Mouse (Mus musculus): Measurements from ENCODE around the gene Itgb3. TPM values are rescaled to one million over a fixed set of nuclear protein-coding genes. Genes with fewer than 3 reads are reported as not detected.

Gene Itgb3
- polyA plus RNA-seq, 1 experiment from 2014 or later = 8.9 TPM

DNA sequence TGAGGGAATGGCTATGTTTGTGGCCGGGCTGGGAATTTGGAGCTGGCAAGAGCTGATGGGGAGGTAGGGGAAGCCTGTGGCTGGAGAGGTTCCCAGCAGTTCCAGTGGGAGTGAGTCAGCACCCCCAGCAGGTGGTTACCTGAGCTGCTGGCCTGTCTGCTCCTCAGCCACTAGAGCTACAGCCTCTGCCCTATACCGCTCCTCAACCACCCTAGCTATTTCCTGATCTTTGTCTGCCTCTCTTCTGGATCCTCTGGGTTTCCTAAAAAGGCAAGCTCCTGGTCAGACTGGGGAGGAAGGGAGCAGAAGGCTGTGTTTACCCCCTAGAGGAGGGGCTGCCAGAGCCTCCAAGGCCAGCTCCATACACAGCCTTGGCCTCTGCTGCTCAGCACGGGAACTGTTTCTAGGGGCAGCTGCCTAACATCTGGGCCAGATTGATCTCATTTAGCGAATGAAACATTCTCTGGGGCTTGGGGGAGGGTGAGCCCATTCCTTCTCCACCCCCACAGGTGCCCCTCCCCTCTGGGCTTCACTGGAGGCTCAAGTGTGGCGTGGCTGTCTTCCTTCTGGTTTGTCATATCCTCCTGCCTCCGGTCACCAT lies 17.1 kb downstream of the Itgb3 start:
- WGBS = 25% methylated on average over 6 of the region's 6 CpGs
- H3K4me3 ChIP-seq (replicated peaks; ENCODE audit: low read length) = no peak overlapping the region; the same call in 1 of the 2 replicates
- no peaks in the 10 kb centered on the region for H3K36me3 ChIP-seq (ENCODE audit: control insufficient read depth, insufficient read depth, low read length)
- peak overlapping the region; percentile 95 for H3K27ac ChIP-seq (ENCODE audit: low read length)
- H3K9ac ChIP-seq (ENCODE audit: low read length) = peak overlapping the region; percentile 46; the same call in 1 of the 2 replicates
- H3K27me3 ChIP-seq (ENCODE audit: control insufficient read depth, insufficient read depth, low read length) = no peaks in the 10 kb centered on the region
- peak; percentile 82 for ATAC-seq (ENCODE audit: insufficient read depth, low FRiP score)
- no peaks in the 10 kb centered on the region for H3K9me3 ChIP-seq (replicated peaks; ENCODE audit: control insufficient read depth, low read length)
- H3K4me2 ChIP-seq (ENCODE audit: low read depth, low read length) = peak overlapping the region; percentile 29; the same call in 1 of the 2 replicates
- peaks cover 32% of the 10 kb centered on the region for H3K4me1 ChIP-seq (ENCODE audit: control insufficient read depth, insufficient read depth, low read length)

DNA sequence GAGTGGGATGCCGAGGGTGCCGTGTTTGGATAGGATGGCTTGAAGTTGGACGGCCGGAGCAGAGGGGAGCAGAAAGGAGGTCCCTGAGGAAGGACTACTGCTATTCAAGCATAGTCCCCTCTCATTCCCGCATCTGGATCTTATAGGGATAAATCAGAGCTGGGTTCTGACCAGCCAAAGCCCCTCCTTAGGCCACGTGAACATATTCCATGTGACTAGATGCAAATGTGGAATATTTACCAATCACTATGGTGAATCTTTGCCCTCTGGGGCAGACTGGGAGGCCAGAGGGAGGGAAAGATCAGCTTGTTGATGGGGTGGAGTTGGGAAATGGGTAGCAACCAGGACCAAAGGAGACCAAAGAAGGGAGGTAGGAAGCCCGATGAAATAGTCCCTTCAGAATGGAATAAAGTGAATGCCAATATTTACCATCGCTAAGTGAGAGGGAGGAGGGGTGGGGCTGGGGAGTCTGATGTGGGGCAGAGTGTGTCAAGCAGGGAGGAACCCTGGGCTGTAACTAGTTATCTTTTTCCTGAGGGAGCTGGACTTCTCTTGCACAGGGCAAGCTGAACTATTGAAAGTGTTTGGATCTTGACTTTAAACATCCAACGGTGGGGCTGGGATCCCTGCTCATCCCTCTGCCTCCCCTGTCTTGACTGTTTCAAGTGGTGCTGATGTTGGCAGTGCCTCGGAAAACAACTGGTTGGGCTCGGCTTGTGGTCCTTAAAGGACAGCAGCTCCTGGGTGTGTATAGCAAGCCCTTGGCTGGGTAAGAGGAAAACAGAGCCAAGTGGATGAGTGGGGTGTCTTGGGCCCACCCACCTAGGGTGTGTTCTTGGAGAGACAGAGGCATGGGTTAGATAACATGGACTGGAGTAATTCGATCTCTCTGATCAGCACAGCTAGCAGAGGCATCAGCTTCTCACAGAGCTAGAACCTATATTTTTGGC lies 17.9 kb downstream of the Itgb3 start:
- Histone ChIP-seq H3K27me3 (ENCODE audit: control insufficient read depth, insufficient read depth, low read length) (no peaks in the 10 kb centered on the region), H3K36me3 (ENCODE audit: control insufficient read depth, insufficient read depth, low read length) (no peaks in the 10 kb centered on the region), H3K9me3 (replicated peaks; ENCODE audit: control insufficient read depth, low read length) (no peaks in the 10 kb centered on the region), H3K9ac (ENCODE audit: low read length) (no peak overlapping the region), H3K4me1 (ENCODE audit: control insufficient read depth, insufficient read depth, low read length) (peaks cover 32% of the 10 kb centered on the region), H3K4me3 (replicated peaks; ENCODE audit: low read length) (no peak overlapping the region; the same call in 1 of the 2 replicates), H3K27ac (ENCODE audit: low read length) (peak overlapping the region; percentile 95), H3K4me2 (ENCODE audit: low read depth, low read length) (peak overlapping the region; percentile 29; the same call in 1 of the 2 replicates)
- WGBS = 21% methylated on average over 12 of the region's 12 CpGs
- ATAC-seq (ENCODE audit: insufficient read depth, low FRiP score) = peak; percentile 76

DNA sequence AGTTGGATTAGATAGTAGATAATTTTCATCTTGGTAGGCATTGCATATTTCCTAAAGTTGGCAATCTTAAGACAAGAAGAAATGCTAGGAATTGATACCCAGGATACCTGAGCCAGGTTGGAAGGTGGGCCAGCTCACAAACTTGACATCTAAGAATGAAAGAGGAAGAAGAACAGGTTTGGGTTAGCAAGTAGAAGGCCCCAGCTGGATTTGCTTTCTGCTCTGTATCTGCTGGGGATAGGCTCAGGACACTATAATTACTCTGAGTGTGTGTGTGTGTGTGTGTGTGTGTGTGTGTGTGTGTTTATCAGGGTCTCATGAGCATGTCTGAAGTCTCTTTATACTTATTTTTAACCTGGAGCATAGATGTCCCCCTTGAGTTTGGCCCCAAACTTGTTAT lies 18.8 kb downstream of the Itgb3 start:
- Histone ChIP-seq H3K27ac (ENCODE audit: low read length) (peak overlapping the region; percentile 95; the same call in 1 of the 2 replicates), H3K4me2 (ENCODE audit: low read depth, low read length) (no peak overlapping the region), H3K27me3 (ENCODE audit: control insufficient read depth, insufficient read depth, low read length) (no peaks in the 10 kb centered on the region), H3K4me1 (ENCODE audit: control insufficient read depth, insufficient read depth, low read length) (peaks cover 32% of the 10 kb centered on the region), H3K9me3 (replicated peaks; ENCODE audit: control insufficient read depth, low read length) (no peaks in the 10 kb centered on the region), H3K36me3 (ENCODE audit: control insufficient read depth, insufficient read depth, low read length) (no peaks in the 10 kb centered on the region), H3K9ac (ENCODE audit: low read length) (no peak overlapping the region), H3K4me3 (replicated peaks; ENCODE audit: low read length) (no peak overlapping the region)
- ATAC-seq (ENCODE audit: insufficient read depth, low FRiP score) = no peak

DNA sequence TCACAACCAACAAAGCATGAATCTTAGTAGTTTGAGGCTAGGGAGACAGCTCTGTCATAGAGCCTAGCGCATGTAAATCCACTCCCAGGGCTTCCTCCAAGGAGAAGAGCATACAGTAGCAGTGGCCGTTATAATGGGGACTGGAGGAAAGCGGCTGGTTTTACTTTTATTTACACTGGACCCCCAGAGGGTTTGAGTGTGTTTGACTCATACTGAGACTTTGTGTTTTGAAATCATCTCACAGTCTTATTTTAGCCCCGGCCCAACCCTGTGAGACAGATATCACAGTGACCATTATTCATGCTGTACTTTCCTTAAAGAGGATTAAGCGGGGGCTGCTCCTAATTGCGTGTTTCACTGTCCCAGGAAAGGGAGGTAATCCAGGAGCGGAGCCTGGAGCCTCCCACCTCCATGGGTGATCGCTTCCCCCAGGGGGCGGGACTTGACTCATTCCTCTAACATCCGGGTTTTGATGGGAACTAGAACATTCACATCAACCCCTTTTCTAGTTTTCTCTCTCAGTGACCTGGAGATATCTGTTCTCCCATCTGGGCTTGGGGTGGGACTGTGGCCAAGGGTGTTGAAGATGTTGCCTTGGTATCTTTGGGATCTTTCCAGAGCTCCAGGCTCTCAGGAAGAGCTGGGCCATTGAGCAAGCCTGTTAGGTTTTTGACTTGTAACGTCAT lies 20.0 kb downstream of the Itgb3 start:
- no peaks in the 10 kb centered on the region for H3K9me3 ChIP-seq (replicated peaks; ENCODE audit: control insufficient read depth, low read length)
- no peak for ATAC-seq (ENCODE audit: insufficient read depth, low FRiP score)
- no peak overlapping the region for H3K9ac ChIP-seq (ENCODE audit: low read length)
- 49% methylated on average over 11 of the region's 11 CpGs for WGBS
- H3K4me1 ChIP-seq (ENCODE audit: control insufficient read depth, insufficient read depth, low read length) = peaks cover 27% of the 10 kb centered on the region
- H3K27ac ChIP-seq (ENCODE audit: low read length) = peak overlapping the region; percentile 36; the same call in 1 of the 2 replicates
- no peaks in the 10 kb centered on the region for H3K27me3 ChIP-seq (ENCODE audit: control insufficient read depth, insufficient read depth, low read length)
- no peak overlapping the region for H3K4me2 ChIP-seq (ENCODE audit: low read depth, low read length)
- H3K4me3 ChIP-seq (replicated peaks; ENCODE audit: low read length) = no peak overlapping the region
- no peaks in the 10 kb centered on the region for H3K36me3 ChIP-seq (ENCODE audit: control insufficient read depth, insufficient read depth, low read length)

DNA sequence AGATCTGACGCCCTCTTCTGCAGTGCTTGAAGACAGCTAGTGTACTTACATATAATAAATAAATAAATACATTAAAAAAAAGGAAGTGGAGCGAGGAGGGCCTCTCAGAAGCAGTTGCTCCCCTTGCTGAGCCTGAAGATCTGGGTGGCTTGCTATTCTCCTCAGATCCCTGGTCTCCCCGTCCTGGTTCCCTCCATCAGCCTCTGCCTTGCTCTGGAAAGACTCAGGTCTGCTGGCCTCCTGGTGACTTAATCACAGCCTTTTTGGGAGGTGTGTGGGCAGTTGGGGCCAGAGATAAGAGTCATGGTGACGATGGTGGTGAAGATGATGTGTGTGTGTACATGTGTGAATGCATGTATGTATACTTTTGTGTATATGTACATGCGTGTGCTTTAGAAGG lies 20.8 kb downstream of the Itgb3 start:
- no peaks in the 10 kb centered on the region for H3K27me3 ChIP-seq (ENCODE audit: control insufficient read depth, insufficient read depth, low read length)
- no peak overlapping the region for H3K4me3 ChIP-seq (replicated peaks; ENCODE audit: low read length)
- peaks cover 25% of the 10 kb centered on the region for H3K4me1 ChIP-seq (ENCODE audit: control insufficient read depth, insufficient read depth, low read length)
- H3K36me3 ChIP-seq (ENCODE audit: control insufficient read depth, insufficient read depth, low read length) = no peaks in the 10 kb centered on the region
- ATAC-seq (ENCODE audit: insufficient read depth, low FRiP score) = no peak
- H3K9ac ChIP-seq (ENCODE audit: low read length) = no peak overlapping the region
- 84% methylated on average over 5 of the region's 5 CpGs for WGBS
- no peak overlapping the region for H3K27ac ChIP-seq (ENCODE audit: low read length)
- no peak overlapping the region for H3K4me2 ChIP-seq (ENCODE audit: low read depth, low read length)
- H3K9me3 ChIP-seq (replicated peaks; ENCODE audit: control insufficient read depth, low read length) = no peaks in the 10 kb centered on the region

DNA sequence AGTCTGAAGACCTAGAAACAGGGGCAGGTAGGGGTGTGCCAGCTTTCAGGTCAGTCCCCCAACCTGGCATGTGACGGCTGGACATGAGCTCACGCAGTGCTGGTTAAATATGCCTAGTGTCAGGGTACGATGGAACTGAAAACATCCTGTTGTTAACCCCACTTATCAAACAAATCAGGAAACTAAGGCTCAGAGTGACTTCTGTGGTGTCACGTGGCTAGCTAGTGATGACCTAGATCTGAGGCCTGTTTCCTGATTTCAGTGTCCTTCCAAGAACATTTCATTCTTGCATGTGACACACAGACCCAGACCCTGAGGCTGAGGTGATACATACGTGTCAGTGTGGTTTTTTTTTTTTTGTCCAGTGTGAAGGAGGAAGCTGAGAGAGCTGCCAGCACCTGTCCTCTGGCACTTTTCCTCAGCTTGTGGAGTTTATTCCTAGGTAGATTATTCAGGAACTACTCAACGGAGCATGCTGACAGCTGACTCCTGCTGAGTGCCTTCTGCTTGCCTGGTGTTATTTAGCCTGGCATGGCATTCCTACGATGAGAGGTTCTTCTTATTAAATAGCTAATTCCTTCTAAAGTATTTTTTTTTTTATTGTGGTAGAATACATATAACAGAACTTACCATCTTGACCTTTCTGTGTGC lies 22.5 kb downstream of the Itgb3 start:
- Histone ChIP-seq H3K9me3 (replicated peaks; ENCODE audit: control insufficient read depth, low read length) (no peaks in the 10 kb centered on the region), H3K9ac (ENCODE audit: low read length) (no peak overlapping the region), H3K27ac (ENCODE audit: low read length) (no peak overlapping the region), H3K27me3 (ENCODE audit: control insufficient read depth, insufficient read depth, low read length) (no peaks in the 10 kb centered on the region), H3K4me3 (replicated peaks; ENCODE audit: low read length) (no peak overlapping the region), H3K36me3 (ENCODE audit: control insufficient read depth, insufficient read depth, low read length) (no peaks in the 10 kb centered on the region), H3K4me2 (ENCODE audit: low read depth, low read length) (no peak overlapping the region), H3K4me1 (ENCODE audit: control insufficient read depth, insufficient read depth, low read length) (peaks cover 17% of the 10 kb centered on the region)
- WGBS = 70% methylated on average over 7 of the region's 7 CpGs
- no peak for ATAC-seq (ENCODE audit: insufficient read depth, low FRiP score)

DNA sequence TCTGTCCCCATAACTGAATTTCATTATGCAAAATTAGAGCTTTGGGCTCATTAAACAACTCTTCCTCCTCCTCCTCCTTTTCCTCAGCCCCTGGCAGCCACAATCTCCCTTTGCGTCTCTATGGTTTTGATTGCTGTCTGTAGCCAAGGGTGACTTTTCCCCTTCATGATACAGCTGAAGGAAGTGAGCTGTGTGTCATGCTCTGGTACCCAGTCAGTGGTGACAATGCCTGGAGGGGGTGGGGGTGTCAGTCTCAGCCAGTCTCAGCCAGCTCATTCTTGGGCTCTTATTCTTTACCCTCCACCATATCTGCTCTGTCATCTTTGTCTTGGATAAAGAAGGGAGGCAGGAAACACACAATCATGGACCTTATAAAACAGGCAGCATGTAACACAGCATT lies 23.5 kb downstream of the Itgb3 start:
- peaks cover 8% of the 10 kb centered on the region for H3K4me1 ChIP-seq (ENCODE audit: control insufficient read depth, insufficient read depth, low read length)
- no peak for ATAC-seq (ENCODE audit: insufficient read depth, low FRiP score)
- H3K4me3 ChIP-seq (replicated peaks; ENCODE audit: low read length) = no peak overlapping the region
- H3K9ac ChIP-seq (ENCODE audit: low read length) = no peak overlapping the region
- 70% methylated on average over 1 of the region's 1 CpGs for WGBS
- no peak overlapping the region for H3K4me2 ChIP-seq (ENCODE audit: low read depth, low read length)
- H3K27me3 ChIP-seq (ENCODE audit: control insufficient read depth, insufficient read depth, low read length) = no peaks in the 10 kb centered on the region
- H3K36me3 ChIP-seq (ENCODE audit: control insufficient read depth, insufficient read depth, low read length) = no peaks in the 10 kb centered on the region
- H3K27ac ChIP-seq (ENCODE audit: low read length) = no peak overlapping the region
- H3K9me3 ChIP-seq (replicated peaks; ENCODE audit: control insufficient read depth, low read length) = no peaks in the 10 kb centered on the region

DNA sequence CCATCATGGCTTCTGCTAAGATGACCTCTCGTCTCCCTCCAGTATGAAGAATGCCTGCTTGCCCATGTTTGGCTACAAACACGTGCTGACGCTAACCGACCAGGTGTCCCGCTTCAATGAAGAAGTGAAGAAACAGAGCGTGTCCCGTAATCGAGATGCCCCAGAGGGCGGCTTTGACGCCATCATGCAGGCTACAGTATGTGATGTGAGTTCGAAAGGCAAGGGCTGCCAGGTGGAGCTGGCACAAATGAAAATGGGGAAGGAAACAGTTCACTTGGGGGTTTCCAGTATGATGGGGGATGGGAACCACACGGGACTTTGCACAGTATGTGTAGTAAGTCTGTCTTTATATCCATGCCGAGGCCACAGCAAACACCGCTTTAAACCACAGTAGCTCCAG lies 29.2 kb downstream of the Itgb3 start:
- Histone ChIP-seq H3K4me2 (ENCODE audit: low read depth, low read length) (no peak overlapping the region), H3K27ac (ENCODE audit: low read length) (no peak overlapping the region), H3K36me3 (ENCODE audit: control insufficient read depth, insufficient read depth, low read length) (no peaks in the 10 kb centered on the region; the same call in 1 of the 2 replicates), H3K9ac (ENCODE audit: low read length) (no peak overlapping the region), H3K9me3 (replicated peaks; ENCODE audit: control insufficient read depth, low read length) (no peaks in the 10 kb centered on the region), H3K4me3 (replicated peaks; ENCODE audit: low read length) (no peak overlapping the region), H3K4me1 (ENCODE audit: control insufficient read depth, insufficient read depth, low read length) (no peaks in the 10 kb centered on the region), H3K27me3 (ENCODE audit: control insufficient read depth, insufficient read depth, low read length) (no peaks in the 10 kb centered on the region)
- ATAC-seq (ENCODE audit: insufficient read depth, low FRiP score) = no peak
- WGBS = 87% methylated on average over 14 of the region's 14 CpGs

All from stomach, embryonic 16.5 days (tissue).